Mouse (Mus musculus) neural tube, embryonic 13.5 days (tissue): ENCODE measurements around the gene Hoxa7. TPM values are rescaled to one million over a fixed set of nuclear protein-coding genes. Genes with fewer than 3 reads are reported as not detected.

ENCODE experiments used
- ATAC-seq: fragments of 200-750 bp; cut with Nextera tagmentation; 2 replicates; pipeline ENCODE4 v1.8.0; 2017; ENCODE audit warnings: low read depth, mild to moderate bottlenecking, moderate TSS enrichment, moderate library complexity
- H3K27ac ChIP-seq: fragments of 300-500 bp; sonication (generic); replicated peaks from 2 replicates; pipeline ENCODE4 v1.5.1; 2015; ENCODE audit warnings: moderate library complexity, mild to moderate bottlenecking, inconsistent platforms
- H3K27me3 ChIP-seq: fragments of 300-500 bp; sonication (generic); 2 replicates; pipeline ENCODE4 v1.6.1; 2015; ENCODE audit warnings: mild to moderate bottlenecking, inconsistent platforms
- H3K36me3 ChIP-seq: fragments of 300-500 bp; sonication (generic); 2 replicates; pipeline ENCODE4 v1.6.1; 2015; ENCODE audit warnings: mild to moderate bottlenecking, inconsistent platforms
- H3K4me1 ChIP-seq: fragments of 300-500 bp; sonication (generic); replicated peaks from 2 replicates; pipeline ENCODE4 v1.6.1; 2015; ENCODE audit warnings: inconsistent platforms
- H3K4me2 ChIP-seq: fragments of 300-500 bp; sonication (generic); 2 replicates; pipeline ENCODE4 v1.6.1; 2015; ENCODE audit warnings: inconsistent platforms, mild to moderate bottlenecking, moderate library complexity
- H3K4me3 ChIP-seq: fragments of 300-500 bp; sonication (generic); 2 replicates; pipeline ENCODE4 v1.5.1; 2015; ENCODE audit warnings: mild to moderate bottlenecking, inconsistent platforms
- H3K9ac ChIP-seq: fragments of 300-500 bp; sonication (generic); 2 replicates; pipeline ENCODE4 v1.6.1; 2015; ENCODE audit warnings: moderate library complexity, mild to moderate bottlenecking, inconsistent platforms
- H3K9me3 ChIP-seq: fragments of 300-500 bp; sonication (generic); 2 replicates; pipeline ENCODE4 v1.6.1; 2016; ENCODE audit warnings: inconsistent platforms
- WGBS: fragments of 180-500 bp; shearing (Covaris S2); methylation state at CpG from one replicate; pipeline ENCODE4 v1.1.7; 2015; 5-methylcytosine and 5-hydroxymethylcytosine counted together
- polyA plus RNA-seq: library from polyadenylated mRNA; unstranded; fragments of >200 nt; fragmentation: Nextera tagmentation; extraction: Ambion mirVana; gene quantifications from 2 replicates; pipeline ENCODE4 v1.2.1, GENCODE M21; 2015

The Hoxa7 gene
- polyA plus RNA-seq, 1 experiment from 2014 or later, result 125 TPM

DNA sequence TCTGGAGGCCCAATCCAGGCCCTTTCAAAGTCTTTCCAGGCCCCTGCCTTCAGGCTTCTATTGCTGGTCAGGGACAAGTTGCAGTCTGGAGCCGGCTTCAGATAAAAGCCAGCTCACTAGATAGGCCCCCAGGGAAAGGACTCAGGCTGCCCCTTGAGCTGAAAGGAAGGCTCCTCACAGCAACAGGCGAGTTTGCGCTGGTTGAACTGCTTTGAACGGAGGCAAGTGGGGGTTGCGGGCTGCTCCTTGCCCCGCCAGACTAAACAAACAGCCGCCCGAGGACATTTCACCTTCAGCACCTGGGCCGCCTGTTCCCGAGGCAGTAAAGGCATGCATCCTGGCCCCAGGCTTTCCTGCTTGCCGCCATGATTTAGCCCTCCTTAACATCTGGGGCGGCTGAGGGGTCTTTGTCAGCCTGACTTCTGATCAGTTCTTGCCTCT lies 22.0 kb upstream of the Hoxa7 start:
- H3K4me3 ChIP-seq, result peak overlapping the region; percentile 38
- H3K27ac ChIP-seq, result peak overlapping the region; percentile 56
- H3K9me3 ChIP-seq, result no peaks in the 10 kb centered on the region
- H3K4me1 ChIP-seq, result peaks cover 14% of the 10 kb centered on the region
- H3K4me2 ChIP-seq, result peak overlapping the region; percentile 49
- H3K9ac ChIP-seq, result peak overlapping the region; percentile 71
- no peak for ATAC-seq
- peaks cover 89% of the 10 kb centered on the region for H3K27me3 ChIP-seq
- H3K36me3 ChIP-seq, result no peaks in the 10 kb centered on the region
- WGBS, result 7% methylated on average over 12 of the region's 12 CpGs

DNA sequence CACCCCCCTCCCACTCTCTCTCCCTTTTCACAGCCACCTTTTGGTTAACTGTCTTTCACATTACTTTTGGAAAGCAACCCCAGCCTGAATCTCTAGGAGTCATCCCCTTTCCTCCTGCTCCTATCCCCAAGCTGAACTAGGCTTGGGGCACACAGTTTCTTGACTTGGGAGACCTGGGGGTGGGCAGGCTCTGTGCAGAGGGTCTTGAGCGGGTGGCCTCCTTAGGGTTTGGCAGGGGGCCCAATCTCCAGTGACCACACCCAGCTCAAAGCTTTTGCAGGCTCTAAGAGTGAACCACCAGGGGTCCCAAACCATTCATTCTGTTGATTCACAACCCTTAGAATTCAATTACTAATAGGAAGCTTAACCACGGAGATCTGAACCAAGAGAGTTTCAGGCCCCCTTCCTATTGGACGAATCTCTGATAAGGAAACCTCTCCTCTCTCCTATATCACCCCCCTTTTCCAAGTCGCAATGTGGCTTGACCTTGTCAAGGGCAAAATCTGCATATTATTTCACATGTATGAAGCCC lies 21.2 kb upstream of the Hoxa7 start:
- H3K9me3 ChIP-seq, result no peaks in the 10 kb centered on the region
- H3K4me3 ChIP-seq, result peak overlapping the region; percentile 38
- H3K36me3 ChIP-seq, result no peaks in the 10 kb centered on the region
- 0 out of 2 replicates have a peak overlapping the region, but pooled peaks have one; percentile 56 for H3K27ac ChIP-seq
- peak overlapping the region; percentile 49 for H3K4me2 ChIP-seq
- WGBS, result 5% methylated on average over 4 of the region's 4 CpGs
- H3K9ac ChIP-seq, result peak overlapping the region; percentile 0; the same call in 1 of the 2 replicates
- peaks cover 85% of the 10 kb centered on the region for H3K27me3 ChIP-seq
- H3K4me1 ChIP-seq, result peaks cover 14% of the 10 kb centered on the region
- no peak for ATAC-seq

DNA sequence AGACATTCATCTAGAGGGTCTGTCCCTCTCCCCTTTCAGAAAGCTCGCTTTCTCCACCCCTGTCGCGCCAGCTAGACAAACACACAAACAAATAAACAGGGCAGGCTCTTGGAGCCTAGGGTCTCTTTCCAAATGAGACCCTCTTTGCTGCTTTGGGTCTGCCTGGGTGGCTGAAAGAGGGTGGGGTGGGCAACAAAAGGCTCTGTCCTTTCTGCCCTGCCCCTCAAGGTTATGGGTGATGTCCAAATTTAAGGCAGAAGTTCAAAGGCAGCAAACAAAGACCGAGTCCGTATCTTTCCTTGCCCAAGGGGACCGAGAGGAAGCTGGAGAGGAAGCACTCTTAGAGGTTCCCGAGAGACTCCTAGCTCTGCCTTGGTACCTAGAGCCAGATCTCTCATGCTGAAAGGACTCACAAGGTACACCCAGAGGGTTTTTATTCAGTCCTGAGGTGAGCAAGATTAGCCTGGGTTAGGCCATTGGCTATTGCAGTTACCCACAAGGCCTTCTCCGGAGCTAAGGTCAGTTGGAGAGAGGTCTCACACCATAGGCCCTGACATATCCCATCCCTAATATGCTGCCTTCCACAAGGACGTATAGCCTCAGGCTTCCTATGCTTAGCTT lies 19.5 kb upstream of the Hoxa7 start:
- ATAC-seq, result no peak
- H3K27me3 ChIP-seq, result peaks cover 86% of the 10 kb centered on the region
- peak overlapping the region; percentile 97 for H3K4me2 ChIP-seq
- peak overlapping the region; percentile 93 for H3K27ac ChIP-seq
- WGBS, result 6% methylated on average over 9 of the region's 9 CpGs
- H3K9ac ChIP-seq, result peak overlapping the region; percentile 97
- H3K9me3 ChIP-seq, result no peaks in the 10 kb centered on the region
- peaks cover 18% of the 10 kb centered on the region for H3K4me1 ChIP-seq
- peak overlapping the region; percentile 59 for H3K4me3 ChIP-seq
- H3K36me3 ChIP-seq, result no peaks in the 10 kb centered on the region

DNA sequence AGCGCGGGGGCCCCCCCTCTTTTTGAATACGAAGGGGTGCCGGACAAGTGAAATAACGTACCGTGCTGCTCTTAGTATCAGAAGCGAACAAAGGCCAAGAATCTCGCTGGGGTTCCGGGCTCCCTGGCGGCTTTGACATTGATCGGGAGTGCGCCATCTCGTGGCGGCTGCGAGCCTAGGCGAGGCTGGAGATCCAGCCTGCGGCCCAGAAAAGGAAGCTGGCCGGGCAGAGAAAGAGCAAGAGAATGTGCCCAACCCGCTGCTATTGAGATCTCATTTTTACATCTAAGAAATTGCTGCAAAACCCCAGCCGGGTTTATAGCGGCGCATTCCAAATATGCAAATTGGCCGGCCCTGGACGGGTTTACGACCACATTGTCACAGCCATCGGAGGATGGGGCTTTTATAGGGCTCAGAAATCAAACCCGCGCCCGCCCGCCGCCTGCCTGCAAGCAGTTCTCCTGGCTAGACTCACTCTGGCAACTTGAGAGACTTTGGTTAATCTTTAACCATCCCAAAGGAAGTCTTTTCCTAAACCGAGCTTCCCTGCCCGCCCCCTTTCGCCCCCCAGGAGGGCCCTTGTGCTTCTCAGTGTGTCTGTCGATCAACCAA lies 18.8 kb upstream of the Hoxa7 start, which contains the start of gene Hoxa10:
Gene Hoxa10, minus strand, starts transcription at position 466 of the 612 bp plus-strand sequence.
- Histone ChIP-seq H3K9ac (peak within 1 kb of the TSS; percentile 97), H3K27ac (peak within 1 kb of the TSS; percentile 93), H3K4me2 (peak within 1 kb of the TSS; percentile 97), H3K27me3 (peaks cover 86% of the 10 kb centered on the region), H3K36me3 (no peaks in the 10 kb centered on the region), H3K4me3 (peak within 1 kb of the TSS; percentile 59), H3K9me3 (no peaks in the 10 kb centered on the region), H3K4me1 (peaks cover 24% of the 10 kb centered on the region)
- peak; percentile 61 for ATAC-seq
- WGBS, result under 1% methylated on average over 35 of the region's 35 CpGs

DNA sequence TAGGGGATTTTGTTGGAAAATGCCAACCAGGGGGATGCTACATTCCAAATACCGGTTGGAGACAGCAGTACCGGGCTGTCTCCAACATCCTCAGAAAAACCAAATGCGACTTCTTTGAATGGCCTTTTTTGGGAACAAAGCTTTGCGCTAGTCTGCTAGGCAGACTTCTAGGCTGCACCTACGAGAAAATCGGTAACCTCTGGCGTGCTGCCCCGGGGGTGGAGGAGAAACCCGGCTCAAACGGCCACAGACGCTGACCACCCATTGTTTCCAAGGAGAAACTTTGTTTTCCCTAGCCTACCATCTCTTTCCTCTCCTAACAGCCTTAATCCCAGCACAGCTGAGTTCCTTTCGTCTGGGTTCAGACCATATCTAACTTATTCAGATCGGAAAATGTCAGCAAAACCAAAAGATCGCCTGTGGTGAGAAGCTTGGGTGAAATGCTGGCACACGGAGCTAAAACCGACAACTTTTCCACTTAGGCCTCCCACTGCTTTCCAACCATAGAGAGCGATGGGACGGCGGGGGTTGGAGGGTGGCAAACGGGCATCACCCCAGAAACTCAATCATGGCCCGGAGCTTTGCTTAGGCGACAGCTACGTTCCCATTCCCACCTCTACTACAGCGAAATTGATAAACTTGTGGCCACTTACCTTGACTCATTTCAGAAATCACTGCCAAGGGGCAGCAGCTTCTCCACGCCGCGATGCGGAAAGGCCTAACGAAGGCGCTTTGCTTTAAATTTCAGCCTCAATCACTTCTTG lies 18.2 kb upstream of the Hoxa7 start:
- H3K9ac ChIP-seq, result peak overlapping the region; percentile 97
- no peaks in the 10 kb centered on the region for H3K36me3 ChIP-seq
- peaks cover 29% of the 10 kb centered on the region for H3K4me1 ChIP-seq
- 1% methylated on average over 30 of the region's 30 CpGs for WGBS
- H3K4me3 ChIP-seq, result peak overlapping the region; percentile 59
- H3K4me2 ChIP-seq, result peak overlapping the region; percentile 97
- no peaks in the 10 kb centered on the region for H3K9me3 ChIP-seq
- ATAC-seq, result no peak
- peak overlapping the region; percentile 93 for H3K27ac ChIP-seq
- H3K27me3 ChIP-seq, result peaks cover 82% of the 10 kb centered on the region

DNA sequence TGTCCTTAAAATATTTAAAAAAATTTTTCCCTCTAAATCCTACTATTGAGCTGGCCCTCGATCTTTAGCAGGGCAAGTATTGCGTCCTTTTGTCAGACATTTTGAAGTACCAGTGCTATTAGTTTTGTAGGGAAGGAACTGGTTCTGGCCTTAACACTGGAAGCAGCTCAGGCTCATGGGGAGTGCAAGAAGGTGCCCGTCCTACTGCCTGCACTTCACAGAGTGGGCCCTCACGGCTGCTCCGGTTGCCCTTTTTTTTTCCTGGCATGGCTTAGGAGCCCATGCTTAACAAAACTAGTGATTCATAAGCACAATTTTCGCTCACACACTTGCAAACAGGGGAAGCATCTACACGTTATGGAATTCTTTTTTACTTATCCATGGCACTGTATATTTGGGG lies 17.3 kb upstream of the Hoxa7 start:
- WGBS, result 1% methylated on average over 7 of the region's 7 CpGs
- H3K4me1 ChIP-seq, result peaks cover 29% of the 10 kb centered on the region
- no peak for ATAC-seq
- peak overlapping the region; percentile 59 for H3K4me3 ChIP-seq
- H3K27me3 ChIP-seq, result peaks cover 74% of the 10 kb centered on the region
- peak overlapping the region; percentile 97 for H3K4me2 ChIP-seq
- H3K27ac ChIP-seq, result peak overlapping the region; percentile 64
- H3K36me3 ChIP-seq, result no peaks in the 10 kb centered on the region
- H3K9ac ChIP-seq, result peak overlapping the region; percentile 97
- H3K9me3 ChIP-seq, result no peaks in the 10 kb centered on the region

DNA sequence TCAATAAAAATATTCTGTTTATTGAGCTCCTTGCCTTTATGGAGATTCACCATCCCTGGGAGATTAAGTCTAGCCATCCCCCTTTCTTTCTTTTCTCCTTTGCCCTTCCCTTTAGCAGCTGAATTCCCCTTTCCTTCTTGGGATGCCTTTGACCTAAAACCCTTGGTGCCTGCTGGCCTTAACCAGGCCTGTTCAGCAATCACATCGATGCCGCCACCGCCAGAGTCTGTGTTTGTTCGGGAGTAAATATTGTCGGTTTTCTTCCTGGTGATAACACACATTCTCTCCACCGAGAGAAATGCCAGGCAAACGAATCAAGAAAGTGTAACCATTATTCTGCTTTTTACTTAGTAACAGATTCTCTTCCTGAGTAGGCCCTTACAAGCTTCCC lies 16.5 kb upstream of the Hoxa7 start:
- ATAC-seq, result no peak
- Histone ChIP-seq H3K9me3 (no peaks in the 10 kb centered on the region), H3K9ac (peak overlapping the region; percentile 97), H3K27ac (peak overlapping the region; percentile 73), H3K27me3 (peaks cover 71% of the 10 kb centered on the region), H3K4me1 (peaks cover 29% of the 10 kb centered on the region), H3K4me3 (peak overlapping the region; percentile 59), H3K36me3 (no peaks in the 10 kb centered on the region), H3K4me2 (peak overlapping the region; percentile 97)
- WGBS, result 7% methylated on average over 7 of the region's 7 CpGs

DNA sequence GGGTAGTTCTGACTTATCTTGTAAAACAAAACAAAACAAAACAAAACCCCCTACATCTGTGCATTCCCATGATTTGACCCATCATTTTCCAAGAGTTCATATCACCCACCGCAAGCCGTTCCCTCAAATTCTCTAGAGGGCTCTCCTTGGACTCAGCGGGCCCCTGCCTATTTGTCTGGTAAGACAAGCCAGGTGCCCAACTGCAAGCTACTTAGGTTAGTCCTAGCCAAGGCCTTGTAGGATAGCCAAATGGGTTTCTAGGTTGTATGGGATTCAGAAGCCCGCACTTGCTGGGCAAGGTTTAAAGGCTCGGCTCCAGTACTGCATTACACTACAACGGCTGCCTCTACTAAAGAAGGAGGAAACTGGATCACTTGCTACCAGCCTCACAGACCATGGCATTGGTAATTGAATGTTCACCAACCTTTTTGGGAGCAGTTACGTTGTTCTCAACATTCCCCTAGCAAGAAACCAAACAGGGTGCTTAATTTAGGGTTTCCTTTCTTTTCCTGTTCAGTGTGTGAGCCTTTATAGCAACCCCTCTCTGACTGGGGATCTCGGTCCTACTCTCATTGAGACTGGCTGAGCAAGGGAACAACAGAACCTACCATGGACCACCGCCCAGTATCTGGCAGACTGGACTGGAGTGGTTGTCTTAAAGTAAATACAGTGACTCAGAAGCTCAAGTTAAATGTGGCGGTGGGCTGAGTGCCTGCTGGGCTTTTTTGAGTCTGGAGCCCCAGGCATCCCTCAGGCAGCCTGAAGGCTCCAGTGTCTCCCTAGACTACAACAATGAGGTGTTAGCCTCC lies 15.9 kb upstream of the Hoxa7 start:
- Histone ChIP-seq H3K9me3 (no peaks in the 10 kb centered on the region), H3K27ac (peak overlapping the region; percentile 96), H3K36me3 (no peaks in the 10 kb centered on the region), H3K9ac (peak overlapping the region; percentile 97), H3K4me1 (peaks cover 29% of the 10 kb centered on the region), H3K27me3 (peaks cover 71% of the 10 kb centered on the region), H3K4me3 (peak overlapping the region; percentile 59), H3K4me2 (peak overlapping the region; percentile 97)
- ATAC-seq, result no peak
- 8% methylated on average over 10 of the region's 10 CpGs for WGBS

DNA sequence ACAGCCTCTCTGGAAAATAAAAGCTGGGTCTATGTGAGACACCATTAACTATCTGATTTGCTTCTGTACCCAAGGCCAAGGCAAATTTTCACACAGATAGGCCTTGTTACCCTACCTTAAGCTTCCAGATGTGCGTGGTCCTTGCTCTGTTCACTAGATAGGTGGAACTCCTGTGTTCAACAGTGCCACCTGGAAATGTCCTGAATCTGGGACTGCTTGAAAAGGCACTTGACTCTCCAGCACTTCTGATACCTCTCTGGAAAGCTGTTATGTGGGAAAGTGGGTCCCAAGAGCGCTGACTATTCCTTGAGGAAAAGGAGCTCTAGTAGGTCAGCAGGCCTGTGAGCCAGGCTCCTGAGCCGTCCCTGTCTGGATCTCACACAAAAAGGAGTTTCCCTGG lies 15.2 kb upstream of the Hoxa7 start:
- Histone ChIP-seq H3K4me3 (peak overlapping the region; percentile 59), H3K9ac (peak overlapping the region; percentile 97), H3K27ac (peak overlapping the region; percentile 96), H3K27me3 (peaks cover 64% of the 10 kb centered on the region), H3K4me2 (peak overlapping the region; percentile 97), H3K36me3 (no peaks in the 10 kb centered on the region), H3K9me3 (no peaks in the 10 kb centered on the region), H3K4me1 (peaks cover 29% of the 10 kb centered on the region)
- ATAC-seq, result no peak
- WGBS, result 22% methylated on average over 3 of the region's 3 CpGs

DNA sequence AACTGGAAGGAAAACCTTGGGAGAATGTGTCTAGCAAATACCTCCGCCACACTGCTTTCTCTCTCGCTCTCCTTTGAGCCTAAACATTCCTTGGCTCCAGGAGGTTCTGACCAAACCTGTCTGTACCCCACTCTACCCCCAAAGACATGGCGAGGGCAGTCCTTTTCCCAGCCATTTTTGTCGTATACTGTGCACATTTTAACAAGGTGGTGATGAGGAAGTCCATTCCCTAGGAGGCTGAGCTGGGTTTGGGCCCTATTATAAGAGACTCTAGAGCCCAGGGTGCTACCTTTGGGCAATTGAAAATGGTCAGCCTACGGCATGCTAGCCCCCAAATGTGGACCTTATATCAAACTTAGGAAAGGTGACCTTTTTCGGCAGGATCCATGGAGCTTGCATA lies 14.2 kb upstream of the Hoxa7 start:
- no peaks in the 10 kb centered on the region for H3K36me3 ChIP-seq
- H3K27me3 ChIP-seq, result peaks cover 55% of the 10 kb centered on the region
- peak overlapping the region; percentile 97 for H3K9ac ChIP-seq
- 34% methylated on average over 6 of the region's 6 CpGs for WGBS
- H3K9me3 ChIP-seq, result no peaks in the 10 kb centered on the region
- peak overlapping the region; percentile 96 for H3K27ac ChIP-seq
- ATAC-seq, result no peak
- H3K4me1 ChIP-seq, result peaks cover 24% of the 10 kb centered on the region
- H3K4me3 ChIP-seq, result peak overlapping the region; percentile 59
- peak overlapping the region; percentile 97 for H3K4me2 ChIP-seq

DNA sequence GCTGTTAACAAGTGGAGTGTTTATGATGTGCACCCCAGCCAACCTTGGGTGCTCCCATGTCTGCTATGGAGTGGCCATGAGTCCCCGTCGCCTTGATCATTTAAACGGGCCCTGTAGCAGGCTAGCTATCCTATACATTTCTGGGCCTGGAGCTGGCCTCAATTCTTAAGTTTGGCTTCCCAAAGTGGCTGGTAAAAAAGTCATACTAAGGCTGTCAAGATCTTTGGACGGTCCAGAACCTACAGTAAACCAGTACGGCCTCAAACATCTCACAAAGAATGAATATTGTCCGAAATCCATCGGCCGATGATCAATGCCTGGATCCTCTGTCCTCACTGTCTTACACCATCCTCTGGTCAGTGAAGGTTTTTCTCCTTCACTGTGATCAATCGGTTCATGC lies 13.6 kb upstream of the Hoxa7 start:
- peak overlapping the region; percentile 59 for H3K4me3 ChIP-seq
- H3K27ac ChIP-seq, result peak overlapping the region; percentile 96
- 26% methylated on average over 9 of the region's 9 CpGs for WGBS
- H3K27me3 ChIP-seq, result peaks cover 49% of the 10 kb centered on the region
- peak; percentile 16; the same call in 1 of the 2 replicates for ATAC-seq
- H3K9me3 ChIP-seq, result no peaks in the 10 kb centered on the region
- H3K4me1 ChIP-seq, result peaks cover 19% of the 10 kb centered on the region
- peak overlapping the region; percentile 97 for H3K9ac ChIP-seq
- H3K4me2 ChIP-seq, result peak overlapping the region; percentile 97
- H3K36me3 ChIP-seq, result no peaks in the 10 kb centered on the region
